Mouse (Mus musculus) cerebellum, adult 2 months (tissue): ENCODE measurements around the gene Kif5c.

Experiments used
- CTCF ChIP-seq: fragments of 200-500 bp; IDR thresholded peaks from 2 replicates; pipeline ENCODE4 v1.5.1; 2011; ENCODE audit warnings: low read depth, mild to moderate bottlenecking, control low read depth, low read length, moderate library complexity, borderline replicate concordance; ENCODE audit not compliant: insufficient read depth
- POLR2A ChIP-seq: fragments of 200-500 bp; IDR thresholded peaks from 2 replicates; pipeline ENCODE4 v1.6.1; 2011; ENCODE audit warnings: low read length, control low read depth, borderline replicate concordance; ENCODE audit not compliant: insufficient read depth

- TF ChIP-seq CTCF (no peak), POLR2A (no peak)
Measured at GRCm38 (mm10) chr2:49594886-49595285, 24.2 kb upstream of the Kif5c start.
